Mouse (Mus musculus): Measurements from ENCODE around the gene Msh4. TPM values are rescaled to one million over a fixed set of nuclear protein-coding genes. Genes with fewer than 3 reads are reported as not detected.
A peak's percentile ranks its signal among the peaks of the same experiment; 100 is the strongest.

Gene Msh4
- total and polyA plus RNA-seq, 3 experiments: 0.15 to 0.50 TPM; not detected in 1

GRCm38 (mm10) chr3:153929526-153929925 lies 23.6 kb upstream of the Msh4 start:
- Histone ChIP-seq H3K27me3 (ENCODE audit: control insufficient read depth in 1 of 2, insufficient read depth in 2 of 2, low read length in 2 of 2) (no peaks in the 10 kb centered on the region), H3K4me3 (ENCODE audit: control insufficient read depth in 1 of 2, insufficient read depth in 1 of 2, low read depth in 2 of 2, low read length in 2 of 2) (no peak overlapping the region), H3K79me2 (ENCODE audit: control insufficient read depth, insufficient read depth, low read length, poor library complexity) (no peaks in the 10 kb centered on the region), H3K9ac (ENCODE audit: control insufficient read depth, low read depth, low read length, poor library complexity, severe bottlenecking) (no peak overlapping the region), H3K4me1 (ENCODE audit: control insufficient read depth in 1 of 2, insufficient read depth in 2 of 2, low read length in 2 of 2) (no peaks in the 10 kb centered on the region), H3K36me3 (ENCODE audit: control insufficient read depth in 1 of 2, insufficient read depth in 2 of 2, low read length in 2 of 2) (peaks cover 0 to 25% of the 10 kb centered on the region in 2 experiments; a peak in 2 of 4 replicates), H3K27ac (ENCODE audit: control insufficient read depth, low read depth, low read length) (no peak overlapping the region), H3K9me3 (replicated peaks; ENCODE audit: insufficient read depth, low read length) (no peaks in the 10 kb centered on the region)
- TF ChIP-seq USF1 (IDR thresholded peaks at IDR 0.05; ENCODE audit: low read depth, low read length): no peak
- TF ChIP-seq RAD21 (IDR thresholded peaks at IDR 0.05; ENCODE audit: low read depth, low read length): no peak
- TF ChIP-seq CHD1 (IDR thresholded peaks at IDR 0.05; ENCODE audit: low read depth, low read length): no peak
- TF ChIP-seq RCOR1 (IDR thresholded peaks at IDR 0.05; ENCODE audit: low read depth, low read length): no peak
- TF ChIP-seq GATA1 (IDR thresholded peaks at IDR 0.05; ENCODE audit: low read depth, low read length): no peak
- TF ChIP-seq MAX (IDR thresholded peaks at IDR 0.05; ENCODE audit: low read length): no peak
- no peak for TF ChIP-seq MYB (IDR thresholded peaks at IDR 0.05; ENCODE audit: low read depth, low read length)
- no peak for TF ChIP-seq ZC3H11A (IDR thresholded peaks at IDR 0.05; ENCODE audit: low read depth, low read length)
- DNase-seq (ENCODE audit: low read depth, low spot score): no peak

GRCm38 (mm10) chr3:153926333-153926732 lies 20.4 kb upstream of the Msh4 start:
- Histone ChIP-seq H3K79me2 (ENCODE audit: control insufficient read depth, insufficient read depth, low read length, poor library complexity) (no peaks in the 10 kb centered on the region), H3K9ac (ENCODE audit: control insufficient read depth, low read depth, low read length, poor library complexity, severe bottlenecking) (no peak overlapping the region), H3K27me3 (ENCODE audit: control insufficient read depth in 1 of 2, insufficient read depth in 2 of 2, low read length in 2 of 2) (no peaks in the 10 kb centered on the region), H3K36me3 (ENCODE audit: control insufficient read depth in 1 of 2, insufficient read depth in 2 of 2, low read length in 2 of 2) (peaks cover 2 to 18% of the 10 kb centered on the region in 2 experiments), H3K4me3 (ENCODE audit: control insufficient read depth in 1 of 2, insufficient read depth in 1 of 2, low read depth in 2 of 2, low read length in 2 of 2) (no peak overlapping the region), H3K4me1 (ENCODE audit: control insufficient read depth in 1 of 2, insufficient read depth in 2 of 2, low read length in 2 of 2) (peaks cover under 1 to 6% of the 10 kb centered on the region in 2 experiments; a peak in 3 of 4 replicates), H3K9me3 (replicated peaks; ENCODE audit: insufficient read depth, low read length) (no peaks in the 10 kb centered on the region), H3K27ac (ENCODE audit: control insufficient read depth, low read depth, low read length) (no peak overlapping the region)
- peak; percentile 57 for DNase-seq (ENCODE audit: low read depth, low spot score)
- TF ChIP-seq MYB (IDR thresholded peaks at IDR 0.05; ENCODE audit: low read depth, low read length) (no peak), CTCF (IDR thresholded peaks at IDR 0.05 in 2 of 3, conservative IDR thresholded peaks at IDR 0.05 in 1 of 3; ENCODE audit: control insufficient read depth in 1 of 3, insufficient read depth in 1 of 3, low read depth in 2 of 3, low read length in 3 of 3, poor library complexity in 1 of 3, severe bottlenecking in 1 of 3) (peak; percentile 26 to 36 (median 27); a peak in 5 of 6 replicates)

- no peak overlapping the region for H3K4me3 ChIP-seq (ENCODE audit: control insufficient read depth in 1 of 2, insufficient read depth in 1 of 2, low read depth in 2 of 2, low read length in 2 of 2)
- H3K9me3 ChIP-seq (replicated peaks; ENCODE audit: insufficient read depth, low read length): no peaks in the 10 kb centered on the region
- no peak overlapping the region for H3K9ac ChIP-seq (ENCODE audit: control insufficient read depth, low read depth, low read length, poor library complexity, severe bottlenecking)
- DNase-seq (ENCODE audit: low read depth, low spot score): no peak
- peak overlapping the region; percentile 9; the same call in 1 of the 2 replicates for H3K27ac ChIP-seq (ENCODE audit: control insufficient read depth, low read depth, low read length)
- no peaks in the 10 kb centered on the region for H3K27me3 ChIP-seq (ENCODE audit: control insufficient read depth in 1 of 2, insufficient read depth in 2 of 2, low read length in 2 of 2)
- no peaks in the 10 kb centered on the region for H3K79me2 ChIP-seq (ENCODE audit: control insufficient read depth, insufficient read depth, low read length, poor library complexity)
- TF ChIP-seq ETS1 (IDR thresholded peaks at IDR 0.05; ENCODE audit: low read depth, low read length) (peak; percentile 37; the same call in 1 of the 2 replicates), MAX (IDR thresholded peaks at IDR 0.05; ENCODE audit: low read length) (no peak; the same call in 1 of the 2 replicates), JUND (IDR thresholded peaks at IDR 0.05; ENCODE audit: low read depth, low read length) (no peak), RCOR1 (IDR thresholded peaks at IDR 0.05; ENCODE audit: low read depth, low read length) (0 out of 2 replicates have a peak, but pooled peaks have one; percentile 16), HCFC1 (IDR thresholded peaks at IDR 0.05; ENCODE audit: low read depth, low read length) (no peak), TCF12 (IDR thresholded peaks at IDR 0.05; ENCODE audit: low read depth, low read length) (peak; percentile 44; the same call in 1 of the 2 replicates), ZNF384 (IDR thresholded peaks at IDR 0.05; ENCODE audit: low read depth, low read length) (no peak), MEF2A (IDR thresholded peaks at IDR 0.05; ENCODE audit: extremely low read depth, insufficient replicate concordance, low read depth, low read length, poor library complexity, severe bottlenecking) (no peak), BHLHE40 (IDR thresholded peaks at IDR 0.05; ENCODE audit: borderline replicate concordance, low read depth, low read length) (peak; percentile 41; the same call in 1 of the 2 replicates), EP300 (IDR thresholded peaks at IDR 0.05; ENCODE audit: low read depth in 1 of 2, low read length in 2 of 2) (peak; percentile 47 to 57; a peak in 2 of 4 replicates), TAL1 (IDR thresholded peaks at IDR 0.05; ENCODE audit: low read length) (peak; percentile 73), SIN3A (IDR thresholded peaks at IDR 0.05; ENCODE audit: low read length) (peak; percentile 55; the same call in 1 of the 2 replicates), E2F4 (IDR thresholded peaks at IDR 0.05; ENCODE audit: borderline replicate concordance, low read depth, low read length) (no peak), USF1 (IDR thresholded peaks at IDR 0.05; ENCODE audit: low read depth, low read length) (no peak)
- peaks cover 12 to 16% of the 10 kb centered on the region in 2 experiments for H3K4me1 ChIP-seq (ENCODE audit: control insufficient read depth in 1 of 2, insufficient read depth in 2 of 2, low read length in 2 of 2)
- peaks cover 8 to 18% of the 10 kb centered on the region in 2 experiments for H3K36me3 ChIP-seq (ENCODE audit: control insufficient read depth in 1 of 2, insufficient read depth in 2 of 2, low read length in 2 of 2)
These were observed 15.4 kb upstream of the Msh4 start for GRCm38 (mm10) chr3:153921147-153921910.
